19 mouse cellular contexts compared by ENCODE assay signal in genomic region chr8:115560985-115561916, GRCm38 (mm10).
DNase-seq lines count a peak whose midpoint lies in the region; ATAC-seq and TF ChIP-seq lines count a peak whose summit lies in the region.
"Had no signal": no experiment of that assay in that cellular context is flagged by ENCODE, and none has a peak within 500 bp of the region (broad histone marks: within the 10 kb centered on the region; RNA-seq: fewer than 3 reads in every experiment).

No protein-coding gene starts in this region.

- no peak for DNase-seq in gastrocnemius, adult 2 months
- DNase-seq in gastrocnemius, postnatal 36 days: no peak
- DNase-seq in intestine, embryonic 14.5 days (ENCODE audit: low spot score): peak; percentile 59
- peak; percentile 57 for DNase-seq in liver, adult 2 months (ENCODE audit: extremely low read depth, low read depth, low spot score)
- peak; percentile 22 for DNase-seq in liver, postnatal 0 days
- no peak for DNase-seq in urinary bladder, postnatal 4 days (ENCODE audit: low spot score in 2 of 2)
- DNase-seq in right cerebral cortex, adult 18-20 months: no peak
- DNase-seq: adrenal gland, postnatal 14 days; cerebellum, adult 11 months; cerebellum, postnatal 14 days; gastrocnemius, postnatal 14 days had no signal

- H3K79me2 ChIP-seq in liver, adult 2 months (ENCODE audit: control insufficient read depth, insufficient read depth, low read length): no peaks in the 10 kb centered on the region

- H3K4me2 ChIP-seq in intestine, embryonic 14.5 days (ENCODE audit: low read length): no peak overlapping the region
- peak overlapping the region; percentile 46; the same call in 1 of the 2 replicates for H3K4me2 ChIP-seq in liver, postnatal 0 days (ENCODE audit: low read depth, low read length)
- H3K4me2 ChIP-seq: hindbrain, embryonic 12.5 days; limb, embryonic 13.5 days; midbrain, embryonic 12.5 days had no signal

- ATAC-seq in intestine, embryonic 14.5 days (replicated peaks; ENCODE audit: low FRiP score, low TSS enrichment, low read depth): peak; percentile 89
- peak; percentile 73 for ATAC-seq in liver, postnatal 0 days
- no peak for ATAC-seq in megakaryocyte progenitor cell, adult 5-6 weeks (replicated peaks; ENCODE audit: poor library complexity)
- ATAC-seq: forebrain, embryonic 14.5 days; inflammation-experienced regulatory T-cells, adult 6 months had no signal

- intact Hi-C loops in gastrocnemius, adult 2 months (cut with DNase I): loop anchor here (5.0 kb wide), 1 partner anchor 84 kb away; no protein-coding TSS in a partner anchor
- intact Hi-C loops in gastrocnemius, postnatal 36 days (cut with DNase I): no loop called here

- 44% methylated on average over 18 of the region's 18 CpGs for whole genome bisulfite sequencing in intestine, embryonic 14.5 days
- 18% methylated on average over 18 of the region's 18 CpGs for WGBS in liver, adult 2 months
- 58% methylated on average over 18 of the region's 18 CpGs for WGBS in liver, postnatal 0 days (ENCODE audit: insufficient replicate concordance)

- H3K27me3 ChIP-seq in intestine, embryonic 14.5 days (replicated peaks; ENCODE audit: control insufficient read depth, insufficient read depth, low read length): no peaks in the 10 kb centered on the region
- H3K27me3 ChIP-seq in liver, adult 2 months (ENCODE audit: control insufficient read depth, insufficient read depth, low read length): no peaks in the 10 kb centered on the region
- H3K27me3 ChIP-seq in liver, postnatal 0 days (ENCODE audit: insufficient read depth, low read length): no peaks in the 10 kb centered on the region
- H3K27me3 ChIP-seq: hindbrain, embryonic 12.5 days; midbrain, embryonic 12.5 days had no signal

- no peaks in the 10 kb centered on the region for H3K36me3 ChIP-seq in intestine, embryonic 14.5 days (ENCODE audit: control insufficient read depth, insufficient read depth, low read length)
- no peaks in the 10 kb centered on the region for H3K36me3 ChIP-seq in liver, adult 2 months (ENCODE audit: control insufficient read depth, insufficient read depth, low read length)
- no peaks in the 10 kb centered on the region for H3K36me3 ChIP-seq in liver, postnatal 0 days (replicated peaks; ENCODE audit: insufficient read depth, low read length)
- H3K36me3 ChIP-seq: G1E; hindbrain, embryonic 12.5 days; limb, embryonic 13.5 days; midbrain, embryonic 12.5 days had no signal

- TF ChIP-seq POLR2A in liver, adult 2 months (IDR thresholded peaks at IDR 0.05; ENCODE audit: extremely low read depth, insufficient read depth, low read length): no peak

- peak overlapping the region; percentile 89 for H3K27ac ChIP-seq in gastrocnemius, adult 2 months
- H3K27ac ChIP-seq in intestine, embryonic 14.5 days (ENCODE audit: low read depth): peak overlapping the region; percentile 60
- no peak overlapping the region for H3K27ac ChIP-seq in liver, adult 2 months (replicated peaks; ENCODE audit: insufficient read depth, low read depth, low read length)
- no peak overlapping the region for H3K27ac ChIP-seq in liver, postnatal 0 days (ENCODE audit: low read depth)
- H3K27ac ChIP-seq: hindbrain, embryonic 12.5 days; limb, embryonic 13.5 days; macrophage; midbrain, embryonic 12.5 days had no signal

- no peak for TF ChIP-seq CTCF in gastrocnemius, adult 2 months (IDR thresholded peaks at IDR 0.05)
- TF ChIP-seq CTCF in liver, adult 2 months (IDR thresholded peaks at IDR 0.05; ENCODE audit: low read depth, low read length): no peak
- TF ChIP-seq CTCF in liver, postnatal 0 days (IDR thresholded peaks at IDR 0.05; ENCODE audit: low read depth): no peak

- no peak overlapping the region for H3K4me3 ChIP-seq in gastrocnemius, adult 2 months
- H3K4me3 ChIP-seq in intestine, embryonic 14.5 days (ENCODE audit: low read depth, low read length): no peak overlapping the region
- no peak overlapping the region for H3K4me3 ChIP-seq in liver, adult 2 months (ENCODE audit: insufficient read depth, low read depth, low read length)
- H3K4me3 ChIP-seq in liver, postnatal 0 days (ENCODE audit: low read depth, low read length): no peak overlapping the region
- H3K4me3 ChIP-seq: hindbrain, embryonic 12.5 days; limb, embryonic 13.5 days; midbrain, embryonic 12.5 days had no signal

- no peak overlapping the region for H3K9ac ChIP-seq in intestine, embryonic 14.5 days (ENCODE audit: low read length)
- no peak overlapping the region for H3K9ac ChIP-seq in liver, adult 2 months (ENCODE audit: low read depth, low read length)
- H3K9ac ChIP-seq in liver, postnatal 0 days (replicated peaks): no peak overlapping the region
- H3K9ac ChIP-seq: hindbrain, embryonic 12.5 days; limb, embryonic 13.5 days; midbrain, embryonic 12.5 days had no signal

- no peaks in the 10 kb centered on the region for H3K4me1 ChIP-seq in intestine, embryonic 14.5 days (replicated peaks; ENCODE audit: control insufficient read depth, insufficient read depth, low read length)
- peaks cover 4% of the 10 kb centered on the region for H3K4me1 ChIP-seq in liver, adult 2 months (ENCODE audit: control insufficient read depth, insufficient read depth, low read length)
- peaks cover 11% of the 10 kb centered on the region for H3K4me1 ChIP-seq in liver, postnatal 0 days (ENCODE audit: insufficient read depth)
- H3K4me1 ChIP-seq: hindbrain, embryonic 12.5 days; limb, embryonic 13.5 days; midbrain, embryonic 12.5 days had no signal

- H3K9me3 ChIP-seq in intestine, embryonic 14.5 days (ENCODE audit: control insufficient read depth, low read length): no peaks in the 10 kb centered on the region
- no peaks in the 10 kb centered on the region for H3K9me3 ChIP-seq in liver, postnatal 0 days (ENCODE audit: low read length)
- H3K9me3 ChIP-seq: hindbrain, embryonic 12.5 days; limb, embryonic 13.5 days; midbrain, embryonic 12.5 days had no signal

- TF ChIP-seq EP300 in liver, postnatal 0 days (IDR thresholded peaks at IDR 0.05; ENCODE audit: low read depth): no peak

Comparison
In these comparisons a context has a peak if more than half of its experiments do, and no peak if none do; other contexts are left out.
1. DNase-seq: peak in intestine, embryonic 14.5 days (single experiment), liver, adult 2 months (single experiment) and liver, postnatal 0 days (single experiment); none in gastrocnemius, adult 2 months (single experiment), gastrocnemius, postnatal 36 days (0 of 2), urinary bladder, postnatal 4 days (0 of 2) and right cerebral cortex, adult 18-20 months (single experiment).
2. H3K27ac ChIP-seq: peak in gastrocnemius, adult 2 months (single experiment) and intestine, embryonic 14.5 days (single experiment); none in liver, adult 2 months (single experiment) and liver, postnatal 0 days (single experiment).